Mouse (Mus musculus) olfactory bulb, adult 2 months (tissue): ENCODE data around the gene Gapt.
"Not testable (repeated sequence)": the region's sequence is repeated elsewhere in the genome, so short reads cannot be mapped to it uniquely, and the experiment has no call there.

ENCODE experiments used
- CTCF ChIP-seq: fragments of 200-500 bp; IDR thresholded peaks from 2 replicates; pipeline ENCODE4 v1.5.1; 2012; ENCODE audit warnings: low read depth, mild to moderate bottlenecking, low read length, moderate library complexity; ENCODE audit not compliant: insufficient read depth
- POLR2A ChIP-seq: fragments of 200-500 bp; IDR thresholded peaks from 2 replicates; pipeline ENCODE4 v1.6.1; 2012; ENCODE audit warnings: mild to moderate bottlenecking, low read depth, low read length, moderate library complexity; ENCODE audit not compliant: insufficient read depth

DNA sequence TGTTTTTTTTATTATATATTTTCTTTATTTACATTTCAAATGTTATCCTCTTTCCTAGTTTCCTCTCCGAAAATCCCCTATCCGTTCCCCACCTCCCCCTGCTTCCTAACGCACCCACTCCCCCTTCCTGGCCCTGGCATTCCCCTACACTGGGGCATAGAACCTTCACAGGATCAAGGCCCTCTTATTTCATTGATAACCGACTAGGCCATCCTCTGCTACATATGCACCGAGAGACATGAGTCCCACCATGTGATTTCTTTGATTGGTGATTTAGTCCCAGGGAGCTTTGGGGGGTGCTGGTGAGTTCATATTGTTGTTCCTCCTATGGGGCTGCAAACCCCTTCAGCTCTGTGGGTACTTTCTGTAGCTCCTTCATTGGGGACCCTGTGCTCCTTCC, 47.7 kb upstream of the Gapt start:
- TF ChIP-seq POLR2A, CTCF: not testable (repeated sequence)
